Mouse (Mus musculus): ENCODE data around the gene Snapin. TPM values are rescaled to one million over a fixed set of nuclear protein-coding genes. Genes with fewer than 3 reads are reported as not detected.

Gene Snapin
- polyA plus RNA-seq, 1 experiment from 2014 or later: 80.1 TPM

GRCm38 (mm10) chr3:90517711-90518110, 26.9 kb upstream of the Snapin start:
- H3K27ac ChIP-seq (ENCODE audit: low read length): no peak overlapping the region
- ATAC-seq (ENCODE audit: low FRiP score, low TSS enrichment): no peak
- no peak overlapping the region for H3K9ac ChIP-seq (replicated peaks; ENCODE audit: low read length)
- no peak overlapping the region for H3K4me3 ChIP-seq (ENCODE audit: low read length)
- H3K4me1 ChIP-seq (ENCODE audit: insufficient read depth, low read length): peaks cover 22% of the 10 kb centered on the region
- H3K27me3 ChIP-seq (ENCODE audit: insufficient read depth, low read length): no peaks in the 10 kb centered on the region
- H3K4me2 ChIP-seq (replicated peaks; ENCODE audit: low read depth, low read length): no peak overlapping the region
- WGBS: 73% methylated on average over 4 of the region's 4 CpGs
- no peaks in the 10 kb centered on the region for H3K36me3 ChIP-seq (ENCODE audit: insufficient read depth, low read length)
- no peaks in the 10 kb centered on the region for H3K9me3 ChIP-seq (ENCODE audit: low read length)

- H3K4me3 ChIP-seq (ENCODE audit: low read length): no peak overlapping the region
- H3K9ac ChIP-seq (replicated peaks; ENCODE audit: low read length): no peak overlapping the region
- H3K27ac ChIP-seq (ENCODE audit: low read length): no peak overlapping the region
- H3K4me1 ChIP-seq (ENCODE audit: insufficient read depth, low read length): peaks cover 22% of the 10 kb centered on the region
- 90% methylated on average over 4 of the region's 4 CpGs for WGBS
- peak overlapping the region; percentile 88; the same call in 1 of the 2 replicates for H3K4me2 ChIP-seq (replicated peaks; ENCODE audit: low read depth, low read length)
- no peaks in the 10 kb centered on the region for H3K9me3 ChIP-seq (ENCODE audit: low read length)
- H3K36me3 ChIP-seq (ENCODE audit: insufficient read depth, low read length): 0 out of 2 replicates have a peak, but pooled peaks cover 4% of the 10 kb centered on the region
- no peak for ATAC-seq (ENCODE audit: low FRiP score, low TSS enrichment)
- no peaks in the 10 kb centered on the region for H3K27me3 ChIP-seq (ENCODE audit: insufficient read depth, low read length)
Measured at GRCm38 (mm10) chr3:90515789-90516188, 25.0 kb upstream of the Snapin start.

- 0 out of 2 replicates have a peak, but pooled peaks cover 6% of the 10 kb centered on the region for H3K36me3 ChIP-seq (ENCODE audit: insufficient read depth, low read length)
- peaks cover 22% of the 10 kb centered on the region for H3K4me1 ChIP-seq (ENCODE audit: insufficient read depth, low read length)
- H3K27me3 ChIP-seq (ENCODE audit: insufficient read depth, low read length): no peaks in the 10 kb centered on the region
- H3K9ac ChIP-seq (replicated peaks; ENCODE audit: low read length): peak overlapping the region; percentile 70
- H3K9me3 ChIP-seq (ENCODE audit: low read length): no peaks in the 10 kb centered on the region
- WGBS: 65% methylated on average over 1 of the region's 1 CpGs
- ATAC-seq (ENCODE audit: low FRiP score, low TSS enrichment): peak; percentile 7; the same call in 1 of the 2 replicates
- H3K27ac ChIP-seq (ENCODE audit: low read length): 0 out of 2 replicates have a peak overlapping the region, but pooled peaks have one; percentile 7
- H3K4me2 ChIP-seq (replicated peaks; ENCODE audit: low read depth, low read length): peak overlapping the region; percentile 88
- H3K4me3 ChIP-seq (ENCODE audit: low read length): peak overlapping the region; percentile 57
Measured at GRCm38 (mm10) chr3:90515242-90515641, 24.4 kb upstream of the Snapin start.

- WGBS: 0% methylated on average over 10 of the region's 10 CpGs
Measured at GRCm38 (mm10) chr3:90514691-90515090, 23.9 kb upstream of the Snapin start.

DNA sequence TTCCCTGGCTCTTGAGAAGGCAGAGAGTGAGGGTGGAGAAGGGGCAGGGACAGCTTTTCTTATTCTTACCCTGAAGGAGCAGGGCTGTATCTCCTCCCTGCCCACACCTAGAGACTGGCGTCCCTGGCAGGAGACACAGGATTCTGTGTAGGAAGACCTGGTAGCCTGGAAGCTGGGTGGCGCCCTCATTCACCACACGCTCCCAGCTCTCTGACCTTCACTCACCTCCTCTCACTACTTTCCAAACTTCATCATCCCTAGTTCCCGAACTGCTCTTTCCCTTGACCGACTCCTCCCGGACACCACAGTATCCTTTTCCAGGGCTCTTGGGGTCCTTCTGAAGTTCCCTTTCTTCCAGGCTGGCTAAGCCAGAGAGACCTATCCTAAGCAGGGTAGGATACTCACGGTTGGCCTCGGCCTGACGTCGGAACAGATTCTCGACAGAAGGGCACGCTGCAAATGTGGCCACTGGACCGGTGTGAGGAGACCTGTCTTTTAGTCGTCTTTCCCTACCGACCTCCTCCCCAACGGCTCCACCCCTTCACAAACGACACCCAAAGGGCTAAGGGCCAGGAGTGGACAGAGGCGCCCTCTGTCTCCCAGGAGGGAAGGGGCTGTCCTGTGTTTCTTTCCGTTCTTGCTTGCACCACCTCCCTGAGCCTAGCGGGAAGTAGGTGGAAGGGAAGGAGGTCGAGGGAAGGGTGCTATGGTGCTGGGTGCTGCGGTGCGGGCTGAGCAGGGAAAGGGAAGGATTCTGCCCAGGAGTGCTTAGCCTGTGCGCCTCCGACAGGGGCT, 23.2 kb upstream of the Snapin start, which contains the start of the genes S100a1 and S100a13:
Gene S100a1 (minus strand): TSS at position 597 of the 795 bp plus-strand sequence.
Gene S100a13 (plus strand): TSS at position 640 of the 795 bp plus-strand sequence.
- peaks cover 22% of the 10 kb centered on the region for H3K4me1 ChIP-seq (ENCODE audit: insufficient read depth, low read length)
- peak within 1 kb of the TSS; percentile 59 for H3K27ac ChIP-seq (ENCODE audit: low read length)
- 0 out of 2 replicates have a peak, but pooled peaks cover 6% of the 10 kb centered on the region for H3K36me3 ChIP-seq (ENCODE audit: insufficient read depth, low read length)
- no peaks in the 10 kb centered on the region for H3K9me3 ChIP-seq (ENCODE audit: low read length)
- H3K27me3 ChIP-seq (ENCODE audit: insufficient read depth, low read length): no peaks in the 10 kb centered on the region
- ATAC-seq (ENCODE audit: low FRiP score, low TSS enrichment): peak; percentile 60
- 3% methylated on average over 25 of the region's 25 CpGs for WGBS
- H3K9ac ChIP-seq (replicated peaks; ENCODE audit: low read length): peak within 1 kb of the TSS; percentile 70
- H3K4me2 ChIP-seq (replicated peaks; ENCODE audit: low read depth, low read length): peak within 1 kb of the TSS; percentile 88
- H3K4me3 ChIP-seq (ENCODE audit: low read length): peak within 1 kb of the TSS; percentile 57

More at GRCm38 (mm10) chr3:90514691-90515090, 23.9 kb upstream of the Snapin start:
- Histone ChIP-seq H3K36me3 (ENCODE audit: insufficient read depth, low read length) (0 out of 2 replicates have a peak, but pooled peaks cover 6% of the 10 kb centered on the region), H3K9me3 (ENCODE audit: low read length) (no peaks in the 10 kb centered on the region), H3K4me3 (ENCODE audit: low read length) (peak overlapping the region; percentile 57), H3K27me3 (ENCODE audit: insufficient read depth, low read length) (no peaks in the 10 kb centered on the region), H3K27ac (ENCODE audit: low read length) (peak overlapping the region; percentile 59), H3K4me2 (replicated peaks; ENCODE audit: low read depth, low read length) (peak overlapping the region; percentile 88), H3K9ac (replicated peaks; ENCODE audit: low read length) (peak overlapping the region; percentile 70), H3K4me1 (ENCODE audit: insufficient read depth, low read length) (peaks cover 22% of the 10 kb centered on the region)
- peak; percentile 88 for ATAC-seq (ENCODE audit: low FRiP score, low TSS enrichment)

DNA sequence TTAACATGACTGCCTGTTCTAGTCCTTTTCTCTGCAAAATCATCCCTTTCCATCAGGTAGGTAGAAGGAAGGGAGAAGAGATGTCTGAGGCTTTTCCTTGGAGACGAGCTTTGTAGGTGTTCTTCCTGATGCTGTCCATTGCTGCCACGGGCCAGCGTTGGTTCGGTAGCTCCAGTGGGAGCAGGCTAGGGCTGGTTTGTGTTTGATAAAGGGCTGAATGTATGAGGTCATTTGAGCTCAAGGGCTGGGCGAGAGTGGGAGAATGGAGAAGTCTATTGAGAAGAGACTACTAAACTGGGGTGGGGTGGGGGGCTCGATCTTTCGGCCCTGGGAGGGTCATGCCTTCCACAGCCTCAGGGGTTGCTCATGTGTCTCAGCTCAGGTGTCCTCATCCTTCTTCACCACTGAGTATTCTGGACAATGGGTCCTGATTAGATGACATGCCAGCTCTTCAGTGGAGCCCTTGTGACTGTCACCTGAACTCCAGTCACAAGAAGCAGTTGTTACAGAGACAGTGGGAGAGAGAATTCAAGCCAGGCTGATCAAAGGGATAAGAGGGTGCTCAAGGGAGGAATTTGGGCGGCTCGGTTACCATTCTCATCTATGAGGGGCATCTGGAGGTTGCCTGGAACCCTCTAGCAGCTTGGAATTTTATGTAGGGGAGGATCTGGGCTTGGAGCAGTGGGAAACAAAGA, 22.3 kb upstream of the Snapin start:
- Histone ChIP-seq H3K9me3 (ENCODE audit: low read length) (no peaks in the 10 kb centered on the region), H3K36me3 (ENCODE audit: insufficient read depth, low read length) (0 out of 2 replicates have a peak, but pooled peaks cover 6% of the 10 kb centered on the region), H3K4me1 (ENCODE audit: insufficient read depth, low read length) (peaks cover 23% of the 10 kb centered on the region), H3K27ac (ENCODE audit: low read length) (no peak overlapping the region), H3K27me3 (ENCODE audit: insufficient read depth, low read length) (no peaks in the 10 kb centered on the region), H3K4me3 (ENCODE audit: low read length) (peak overlapping the region; percentile 57; the same call in 1 of the 2 replicates), H3K9ac (replicated peaks; ENCODE audit: low read length) (peak overlapping the region; percentile 70; the same call in 1 of the 2 replicates), H3K4me2 (replicated peaks; ENCODE audit: low read depth, low read length) (peak overlapping the region; percentile 88)
- ATAC-seq (ENCODE audit: low FRiP score, low TSS enrichment): no peak
- 68% methylated on average over 9 of the region's 9 CpGs for WGBS

- Histone ChIP-seq H3K9ac (replicated peaks; ENCODE audit: low read length) (no peak overlapping the region), H3K9me3 (ENCODE audit: low read length) (no peaks in the 10 kb centered on the region), H3K36me3 (ENCODE audit: insufficient read depth, low read length) (peaks cover 10% of the 10 kb centered on the region; the same call in 1 of the 2 replicates), H3K4me3 (ENCODE audit: low read length) (no peak overlapping the region), H3K27me3 (ENCODE audit: insufficient read depth, low read length) (no peaks in the 10 kb centered on the region), H3K4me2 (replicated peaks; ENCODE audit: low read depth, low read length) (no peak overlapping the region), H3K27ac (ENCODE audit: low read length) (no peak overlapping the region), H3K4me1 (ENCODE audit: insufficient read depth, low read length) (peaks cover 31% of the 10 kb centered on the region)
- ATAC-seq (ENCODE audit: low FRiP score, low TSS enrichment): no peak
- WGBS: 83% methylated on average over 5 of the region's 5 CpGs
Measured at GRCm38 (mm10) chr3:90512276-90512675, 21.4 kb upstream of the Snapin start.

DNA sequence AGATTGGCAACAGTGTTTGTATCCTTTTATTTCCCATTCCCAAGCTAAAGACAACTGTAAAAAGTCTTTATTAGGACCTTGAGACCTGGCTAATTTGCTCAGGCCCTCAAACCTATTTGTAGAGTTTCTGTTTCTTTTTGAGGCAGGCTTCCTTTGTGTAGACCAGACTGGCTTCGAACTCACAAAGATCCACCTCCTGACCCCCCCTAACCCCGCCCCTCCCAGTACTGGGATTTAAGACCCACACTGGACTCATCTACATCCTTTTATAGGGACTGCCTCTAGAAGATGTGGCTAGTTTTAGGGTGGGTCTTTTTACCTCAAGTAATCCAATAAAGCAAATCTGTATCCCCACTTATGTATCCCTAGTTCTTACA, 18.9 kb upstream of the Snapin start:
- Histone ChIP-seq H3K27me3 (ENCODE audit: insufficient read depth, low read length) (no peaks in the 10 kb centered on the region), H3K4me2 (replicated peaks; ENCODE audit: low read depth, low read length) (peak overlapping the region; percentile 74), H3K9ac (replicated peaks; ENCODE audit: low read length) (peak overlapping the region; percentile 44), H3K27ac (ENCODE audit: low read length) (peak overlapping the region; percentile 84), H3K36me3 (ENCODE audit: insufficient read depth, low read length) (peaks cover 27% of the 10 kb centered on the region), H3K9me3 (ENCODE audit: low read length) (no peaks in the 10 kb centered on the region), H3K4me3 (ENCODE audit: low read length) (peak overlapping the region; percentile 98), H3K4me1 (ENCODE audit: insufficient read depth, low read length) (peaks cover 26% of the 10 kb centered on the region)
- 24% methylated on average over 2 of the region's 2 CpGs for WGBS
- no peak for ATAC-seq (ENCODE audit: low FRiP score, low TSS enrichment)

- WGBS: under 1% methylated on average over 64 of the region's 66 CpGs
- Histone ChIP-seq H3K27ac (ENCODE audit: low read length) (peak within 1 kb of the TSS; percentile 98), H3K4me2 (replicated peaks; ENCODE audit: low read depth, low read length) (peak within 1 kb of the TSS; percentile 74), H3K9me3 (ENCODE audit: low read length) (no peaks in the 10 kb centered on the region), H3K4me3 (ENCODE audit: low read length) (peak within 1 kb of the TSS; percentile 98), H3K27me3 (ENCODE audit: insufficient read depth, low read length) (no peaks in the 10 kb centered on the region), H3K4me1 (ENCODE audit: insufficient read depth, low read length) (peaks cover 21% of the 10 kb centered on the region), H3K36me3 (ENCODE audit: insufficient read depth, low read length) (peaks cover 32% of the 10 kb centered on the region), H3K9ac (replicated peaks; ENCODE audit: low read length) (peak within 1 kb of the TSS; percentile 100)
- peak; percentile 93 for ATAC-seq (ENCODE audit: low FRiP score, low TSS enrichment)
Measured at GRCm38 (mm10) chr3:90508950-90509746, 18.3 kb upstream of the Snapin start, which contains the start of gene Chtop. TSS of gene Chtop (minus strand) at chr3:90509498.
